Mouse (Mus musculus): Measurements from ENCODE around the gene Rfc2. TPM values are rescaled to one million over a fixed set of nuclear protein-coding genes. Genes with fewer than 3 reads are reported as not detected.
"Not testable (repeated sequence)": the region's sequence is repeated elsewhere in the genome, so short reads cannot be mapped to it uniquely, and the experiment has no call there.

Gene Rfc2
- polyA plus RNA-seq, 1 experiment from 2014 or later = 180 TPM

- Histone ChIP-seq H3K27ac (ENCODE audit: low read depth, low read length) (no peak overlapping the region), H3K36me3 (ENCODE audit: control insufficient read depth, insufficient read depth, low read length) (no peaks in the 10 kb centered on the region), H3K4me1 (ENCODE audit: control insufficient read depth, insufficient read depth, low read length) (peaks cover 3% of the 10 kb centered on the region; the same call in 1 of the 2 replicates), H3K9ac (replicated peaks; ENCODE audit: low read depth, low read length) (no peak overlapping the region), H3K4me3 (ENCODE audit: low read depth, low read length) (no peak overlapping the region), H3K27me3 (ENCODE audit: control insufficient read depth, insufficient read depth, low read length) (no peaks in the 10 kb centered on the region), H3K9me3 (ENCODE audit: control insufficient read depth, low read length) (no peaks in the 10 kb centered on the region), H3K4me2 (ENCODE audit: low read depth, low read length) (no peak overlapping the region)
- 79% methylated on average over 8 of the region's 8 CpGs for WGBS
- ATAC-seq (ENCODE audit: low read depth) = no peak
These were observed 63.5 kb downstream of the Rfc2 start for GRCm38 (mm10) chr5:134644643-134645118.

DNA sequence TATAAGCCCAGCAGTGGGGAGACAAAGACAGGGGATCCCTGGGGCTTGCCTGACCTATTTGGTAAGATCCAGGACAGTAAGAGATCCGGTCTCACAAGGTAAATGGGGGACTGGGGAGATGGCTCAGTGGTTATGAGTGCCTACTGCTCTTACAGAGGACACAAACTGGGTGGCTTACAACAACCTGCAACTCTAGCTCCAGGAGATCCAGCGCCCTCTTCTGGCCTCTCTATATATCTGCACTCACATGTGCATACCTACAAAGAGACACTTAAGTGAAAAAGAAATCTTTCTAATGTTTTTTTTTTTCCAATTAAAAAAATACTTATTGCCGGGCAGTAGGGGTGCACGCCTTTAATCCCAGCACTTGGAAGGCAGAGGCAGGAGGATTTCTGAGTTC, 65.3 kb downstream of the Rfc2 start:
- Histone ChIP-seq H3K27ac (ENCODE audit: low read depth, low read length) (no peak overlapping the region), H3K4me2 (ENCODE audit: low read depth, low read length) (no peak overlapping the region), H3K4me1 (ENCODE audit: control insufficient read depth, insufficient read depth, low read length) (no peaks in the 10 kb centered on the region), H3K27me3 (ENCODE audit: control insufficient read depth, insufficient read depth, low read length) (no peaks in the 10 kb centered on the region), H3K4me3 (ENCODE audit: low read depth, low read length) (no peak overlapping the region), H3K9ac (replicated peaks; ENCODE audit: low read depth, low read length) (no peak overlapping the region), H3K36me3 (ENCODE audit: control insufficient read depth, insufficient read depth, low read length) (no peaks in the 10 kb centered on the region), H3K9me3 (ENCODE audit: control insufficient read depth, low read length) (no peaks in the 10 kb centered on the region)
- 76% methylated on average over 4 of the region's 4 CpGs for WGBS
- ATAC-seq (ENCODE audit: low read depth) = no peak

GRCm38 (mm10) chr5:134647394-134647793, 66.2 kb downstream of the Rfc2 start:
- Histone ChIP-seq H3K9ac (replicated peaks; ENCODE audit: low read depth, low read length) (no peak overlapping the region), H3K27ac (ENCODE audit: low read depth, low read length) (no peak overlapping the region), H3K4me2 (ENCODE audit: low read depth, low read length) (no peak overlapping the region), H3K36me3 (ENCODE audit: control insufficient read depth, insufficient read depth, low read length) (no peaks in the 10 kb centered on the region), H3K4me3 (ENCODE audit: low read depth, low read length) (no peak overlapping the region), H3K4me1 (ENCODE audit: control insufficient read depth, insufficient read depth, low read length) (no peaks in the 10 kb centered on the region), H3K9me3 (ENCODE audit: control insufficient read depth, low read length) (no peaks in the 10 kb centered on the region), H3K27me3 (ENCODE audit: control insufficient read depth, insufficient read depth, low read length) (no peaks in the 10 kb centered on the region)
- WGBS = 88% methylated on average over 2 of the region's 2 CpGs
- no peak for ATAC-seq (ENCODE audit: low read depth)

GRCm38 (mm10) chr5:134648976-134649375, 67.8 kb downstream of the Rfc2 start:
- H3K27ac ChIP-seq (ENCODE audit: low read depth, low read length); H3K9me3 ChIP-seq (ENCODE audit: control insufficient read depth, low read length); H3K9ac ChIP-seq (replicated peaks; ENCODE audit: low read depth, low read length); H3K4me1 ChIP-seq (ENCODE audit: control insufficient read depth, insufficient read depth, low read length); H3K36me3 ChIP-seq (ENCODE audit: control insufficient read depth, insufficient read depth, low read length); H3K4me2 ChIP-seq (ENCODE audit: low read depth, low read length); ATAC-seq (ENCODE audit: low read depth); H3K4me3 ChIP-seq (ENCODE audit: low read depth, low read length); H3K27me3 ChIP-seq (ENCODE audit: control insufficient read depth, insufficient read depth, low read length): not testable (repeated sequence)
- 69% methylated on average over 3 of the region's 4 CpGs for WGBS

DNA sequence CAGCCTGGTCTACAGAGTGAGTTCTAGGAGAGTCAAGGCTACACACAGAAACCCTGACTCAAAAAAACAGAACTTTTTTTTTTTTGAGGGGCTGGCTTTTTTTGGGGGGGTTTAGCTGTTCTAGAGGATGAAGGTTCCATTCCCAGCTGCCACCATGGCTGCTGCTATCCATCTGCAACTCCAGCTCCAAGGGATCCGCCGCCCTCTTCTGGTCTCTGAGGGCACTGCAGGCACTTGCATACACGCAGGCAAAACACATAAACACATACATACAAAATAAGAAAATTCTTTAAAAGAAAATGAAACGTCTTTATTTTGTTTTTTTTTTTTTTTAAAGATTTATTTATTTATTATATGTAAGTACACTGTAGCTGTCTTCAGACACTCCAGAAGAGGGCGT, 69.8 kb downstream of the Rfc2 start:
- H3K4me2 ChIP-seq (ENCODE audit: low read depth, low read length) = no peak overlapping the region
- 44% methylated on average over 4 of the region's 5 CpGs for WGBS
- no peak overlapping the region for H3K9ac ChIP-seq (replicated peaks; ENCODE audit: low read depth, low read length)
- no peaks in the 10 kb centered on the region for H3K9me3 ChIP-seq (ENCODE audit: control insufficient read depth, low read length)
- H3K36me3 ChIP-seq (ENCODE audit: control insufficient read depth, insufficient read depth, low read length) = no peaks in the 10 kb centered on the region
- ATAC-seq (ENCODE audit: low read depth) = no peak
- no peaks in the 10 kb centered on the region for H3K27me3 ChIP-seq (ENCODE audit: control insufficient read depth, insufficient read depth, low read length)
- H3K4me1 ChIP-seq (ENCODE audit: control insufficient read depth, insufficient read depth, low read length) = no peaks in the 10 kb centered on the region
- no peak overlapping the region for H3K4me3 ChIP-seq (ENCODE audit: low read depth, low read length)
- no peak overlapping the region for H3K27ac ChIP-seq (ENCODE audit: low read depth, low read length)

Small RNA genes within 50 kb of the gene (microRNA-seq; reads per million reads assigned to microRNA genes)
- gene Mir7228 = not detected

Other genes starting within 250 kb of the Rfc2 start
- 60.3 and 63.4 TPM in 2 replicates for gene Gtf2ird1, start 124.7 kb upstream of the Rfc2 start, polyA plus RNA-seq (2014; fragmentation: Nextera tagmentation; extraction: Ambion mirVana)
- 15.4 and 17.1 TPM in 2 replicates for gene Clip2, start 28.9 kb upstream of the Rfc2 start, polyA plus RNA-seq (2014; fragmentation: Nextera tagmentation; extraction: Ambion mirVana)
- 0.26 TPM in 1 of 2 replicates, not detected in the other for gene Syna, start 21.2 kb upstream of the Rfc2 start, polyA plus RNA-seq (2014; fragmentation: Nextera tagmentation; extraction: Ambion mirVana)
- 3.6 and 4.4 TPM in 2 replicates for gene Lat2, start 33.7 kb downstream of the Rfc2 start, polyA plus RNA-seq (2014; fragmentation: Nextera tagmentation; extraction: Ambion mirVana)
- 334 and 344 TPM in 2 replicates for gene Eif4h, start 58.1 kb downstream of the Rfc2 start, polyA plus RNA-seq (2014; fragmentation: Nextera tagmentation; extraction: Ambion mirVana)
- 23.2 and 28.0 TPM in 2 replicates for gene Limk1, start 107.2 kb downstream of the Rfc2 start, polyA plus RNA-seq (2014; fragmentation: Nextera tagmentation; extraction: Ambion mirVana)
- gene Eln, start 166.0 kb downstream of the Rfc2 start, polyA plus RNA-seq (2014; fragmentation: Nextera tagmentation; extraction: Ambion mirVana) = 7.0 and 8.7 TPM in 2 replicates

Measured in neural tube, embryonic 14.5 days (tissue).